Mouse (Mus musculus) C2C12 (cell line): ENCODE measurements around the gene Psrc1.

Source experiments
- CTCF ChIP-seq: IDR thresholded peaks from one replicate; pipeline ENCODE4 v1.5.1; 2011; ENCODE audit not compliant: control insufficient read depth, insufficient read depth, insufficient read length
- MYOD1 ChIP-seq: IDR thresholded peaks from one replicate; pipeline ENCODE4 v1.6.1; 2011; ENCODE audit warnings: low read depth; ENCODE audit not compliant: control insufficient read depth, insufficient read length

- TF ChIP-seq CTCF: no peak
- no peak for TF ChIP-seq MYOD1
Measured at GRCm38 (mm10) chr3:108384425-108384824, 786 bp downstream of the Psrc1 start.
